Comparison of ENCODE assay signal across 12 mouse cellular contexts in genomic region chr6:82886330-82886729, GRCm38 (mm10). TPM values are rescaled to one million over a fixed set of nuclear protein-coding genes. Genes with fewer than 3 reads are reported as not detected.
DNase-seq lines count a peak whose midpoint lies in the region; TF ChIP-seq lines count a peak whose summit lies in the region.
"Had no signal": no experiment of that assay in that cellular context is flagged by ENCODE, and none has a peak within 500 bp of the region (broad histone marks: within the 10 kb centered on the region; RNA-seq: fewer than 3 reads in every experiment).

No protein-coding gene starts in this region.

- H3K4me3 ChIP-seq in cerebellum, adult 2 months (replicated peaks; ENCODE audit: insufficient read depth, low read depth, low read length) = no peak overlapping the region

- TF ChIP-seq CTCF in cerebellum, adult 2 months (IDR thresholded peaks at IDR 0.05; ENCODE audit: borderline replicate concordance, insufficient read depth, low read depth, low read length) = no peak

- intact Hi-C loops in gastrocnemius, postnatal 36 days (cut with DNase I) = no loop called here

- H3K4me1 ChIP-seq in cerebellum, adult 2 months (ENCODE audit: control insufficient read depth, insufficient read depth, low read length) = 0 out of 2 replicates have a peak, but pooled peaks cover 2% of the 10 kb centered on the region

- H3K27me3 ChIP-seq in cerebellum, adult 2 months (ENCODE audit: control insufficient read depth, insufficient read depth, low read length) = no peaks in the 10 kb centered on the region

- peak; percentile 94 for DNase-seq in heart, adult 11 months
- DNase-seq in heart, adult 9 months (ENCODE audit: low spot score in 2 of 2) = no peak
- DNase-seq in lung, postnatal 4 days = peak; percentile 26 to 63
- no peak for DNase-seq in lung, adult 18-20 months
- DNase-seq in cerebellum, adult 2 months = peak; percentile 40 to 50
- peak; percentile 55 to 83 for DNase-seq in gastrocnemius, postnatal 36 days
- DNase-seq in right cerebral cortex, adult 2 months (ENCODE audit: low spot score in 2 of 2) = no peak
- DNase-seq in left cerebral cortex, adult 8-10 months (ENCODE audit: low spot score in 2 of 2) = no peak
- DNase-seq: layer of hippocampus, postnatal 36 days; thymus, postnatal 4 days had no signal

- WGBS in cerebellum, adult 2 months = 5% methylated on average over 4 of the region's 4 CpGs

- H3K27ac ChIP-seq in cerebellum, adult 2 months (ENCODE audit: insufficient read depth, low read length) = no peak overlapping the region
- H3K27ac ChIP-seq: kidney, postnatal 0 days had no signal

- TF ChIP-seq POLR2A in cerebellum, adult 2 months (IDR thresholded peaks at IDR 0.05; ENCODE audit: borderline replicate concordance, insufficient read depth, low read length) = no peak

RNA-seq across cellular contexts. Expression of gene Sema4f, which starts 53.2 kb away (rescaled TPM):
- polyA plus RNA-seq in cerebellum, adult 2 months (2012; rRNA removed) = 44.7 and 52.5 TPM in 2 replicates
- under 1 TPM; 0.10 to 0.15 TPM for total RNA-seq in gastrocnemius, postnatal 36 days (2021)
- total RNA-seq in left cerebral cortex, adult 8-10 months (2022) = 10 to 100 TPM; 35.0 to 36.1 (median 35.2) TPM
- total RNA-seq: liver, adult 2 months had no signal
- polyA plus RNA-seq: liver, adult 2 months had no signal

Comparison
In these comparisons a context has a peak if more than half of its experiments do, and no peak if none do; other contexts are left out.
1. DNase-seq: peak in heart, adult 11 months (single experiment), lung, postnatal 4 days (2 of 2), cerebellum, adult 2 months (2 of 2) and gastrocnemius, postnatal 36 days (2 of 2); none in heart, adult 9 months (0 of 2), lung, adult 18-20 months (0 of 2), right cerebral cortex, adult 2 months (0 of 2) and left cerebral cortex, adult 8-10 months (0 of 2).
2. RNA of gene Sema4f, which starts 53.2 kb away (total RNA-seq): 35.0 to 36.1 TPM in left cerebral cortex, adult 8-10 months; 0.10 to 0.15 TPM in gastrocnemius, postnatal 36 days; every median in the first group is over 10 times any median in the second.